Mouse (Mus musculus) lung, postnatal 0 days (tissue): ENCODE results near the gene Gm21860.
"Not testable (repeated sequence)": the region's sequence is repeated elsewhere in the genome, so short reads cannot be mapped to it uniquely, and the experiment has no call there.

ENCODE experiments used
- CTCF ChIP-seq: IDR thresholded peaks from 2 replicates; pipeline ENCODE4 v1.5.1; 2016; ENCODE audit warnings: antibody characterized with exemption, mild to moderate bottlenecking
- EP300 ChIP-seq: IDR thresholded peaks from 2 replicates; pipeline ENCODE4 v1.6.1; 2016; ENCODE audit warnings: antibody characterized with exemption, mild to moderate bottlenecking, control low read depth

- TF ChIP-seq CTCF, EP300: not testable (repeated sequence)
Observed at GRCm38 (mm10) chrY:90731593-90731955, 23.0 kb downstream of the Gm21860 start.
